Mouse (Mus musculus) adrenal gland, adult (tissue): ENCODE data around the gene Pcdh19.
"Not testable (repeated sequence)": the region's sequence is repeated elsewhere in the genome, so short reads cannot be mapped to it uniquely, and the experiment has no call there.

Experiments
- DNase-seq, 2 experiments: peaks; one replicate each; pipeline ENCODE4 v3.0.0; 2022 to 2023; ENCODE audit warnings: low spot score in 1 of 2; ENCODE audit not compliant: inconsistent age in 2 of 2

Gene Pcdh19

GRCm38 (mm10) chrX:133688840-133689239, at the start of gene Pcdh19:
Gene Pcdh19 (minus strand): TSS chrX:133688987.
- DNase-seq, result peak; percentile 80 to 92

- peak in 1 of 2 experiments; percentile 25 for DNase-seq
Measured at GRCm38 (mm10) chrX:133735871-133736270, 47.1 kb upstream of the Pcdh19 start.

- DNase-seq, result peak; percentile 42 to 86
Measured at GRCm38 (mm10) chrX:133734984-133735383, 46.2 kb upstream of the Pcdh19 start.

- no peak for DNase-seq
Measured at GRCm38 (mm10) chrX:133721517-133721916, 32.7 kb upstream of the Pcdh19 start.

- no peak for DNase-seq
Measured at GRCm38 (mm10) chrX:133710621-133711020, 21.8 kb upstream of the Pcdh19 start.

- DNase-seq, result no peak
Measured at GRCm38 (mm10) chrX:133702902-133703301, 14.1 kb upstream of the Pcdh19 start.

GRCm38 (mm10) chrX:133697871-133698270, 9.1 kb upstream of the Pcdh19 start:
- not testable (repeated sequence) for DNase-seq

GRCm38 (mm10) chrX:133696461-133696860, 7.7 kb upstream of the Pcdh19 start:
- no peak for DNase-seq

- DNase-seq, result peak in 1 of 2 experiments; percentile 75
Measured at GRCm38 (mm10) chrX:133693037-133693760, 4.4 kb upstream of the Pcdh19 start.

GRCm38 (mm10) chrX:133692392-133692790, 3.6 kb upstream of the Pcdh19 start:
- no peak for DNase-seq

- DNase-seq, result peak; percentile 46 to 88
Measured at GRCm38 (mm10) chrX:133691581-133692391, 3.0 kb upstream of the Pcdh19 start.

- DNase-seq, result peak in 1 of 2 experiments; percentile 55
Measured at GRCm38 (mm10) chrX:133690822-133691221, 2.0 kb upstream of the Pcdh19 start.

GRCm38 (mm10) chrX:133689576-133690250, 926 bp upstream of the Pcdh19 start:
- DNase-seq, result peak; percentile 11 to 62

- DNase-seq, result peak; percentile 26 to 72
Measured at GRCm38 (mm10) chrX:133688156-133688555, 631 bp downstream of the Pcdh19 start.

- DNase-seq, result peak; percentile 22 to 72
Measured at GRCm38 (mm10) chrX:133687666-133688151, 1.1 kb downstream of the Pcdh19 start.

GRCm38 (mm10) chrX:133686533-133687311, 2.1 kb downstream of the Pcdh19 start:
- peak; percentile 8 to 63 for DNase-seq

GRCm38 (mm10) chrX:133685572-133685971, 3.2 kb downstream of the Pcdh19 start:
- no peak for DNase-seq

- no peak for DNase-seq
Measured at GRCm38 (mm10) chrX:133683961-133684360, 4.8 kb downstream of the Pcdh19 start.

GRCm38 (mm10) chrX:133675121-133675520, 13.7 kb downstream of the Pcdh19 start:
- DNase-seq, result no peak

- DNase-seq, result no peak
Measured at GRCm38 (mm10) chrX:133673796-133674195, 15.0 kb downstream of the Pcdh19 start.
